Mouse (Mus musculus) kidney, adult 2 months (tissue): ENCODE measurements around the gene Sugp2.

Experiments used
- CTCF ChIP-seq: fragments of 200-500 bp; conservative IDR thresholded peaks from 2 replicates; pipeline ENCODE4 v1.5.1; 2011; ENCODE audit warnings: low read depth, mild to moderate bottlenecking, control low read depth, low read length, moderate library complexity, mixed read lengths; ENCODE audit not compliant: insufficient read depth, insufficient read length
- POLR2A ChIP-seq: fragments of 200-500 bp; IDR thresholded peaks from one replicate; pipeline ENCODE4 v1.6.1; 2011; ENCODE audit warnings: low read depth, low read length, control low read depth

DNA sequence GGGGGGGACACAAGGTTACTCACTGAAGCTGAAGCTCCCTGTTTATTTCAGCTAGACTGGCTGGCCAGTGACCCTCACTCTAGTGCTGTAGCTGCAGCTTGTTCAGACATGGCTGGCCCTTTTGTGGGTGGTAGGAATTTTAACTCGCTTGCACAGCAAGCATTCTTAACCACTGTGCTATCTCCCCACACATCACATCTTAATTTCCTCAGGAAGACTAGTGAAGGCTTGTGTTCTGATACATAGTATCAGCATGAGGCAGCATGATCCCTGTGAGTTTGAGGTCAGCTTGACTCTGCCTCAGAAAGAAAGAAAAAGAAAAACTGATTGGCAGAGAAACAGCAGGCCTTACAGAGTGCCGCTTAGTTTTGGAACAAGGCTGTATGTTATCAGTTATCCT, 3.8 kb downstream of the Sugp2 start:
- TF ChIP-seq CTCF (no peak), POLR2A (no peak)
